Mouse (Mus musculus): ENCODE measurements around the gene Gm20903. TPM values are rescaled to one million over a fixed set of nuclear protein-coding genes. Genes with fewer than 3 reads are reported as not detected.
"Not testable (repeated sequence)": the region's sequence is repeated elsewhere in the genome, so short reads cannot be mapped to it uniquely, and the experiment has no call there.

Gene Gm20903
- not detected in 2 replicates for polyA plus RNA-seq (2014; fragmentation: Nextera tagmentation; extraction: Ambion mirVana)

- H3K9me3 ChIP-seq (replicated peaks; ENCODE audit: control insufficient read depth, low read length); ATAC-seq (replicated peaks; ENCODE audit: insufficient number of reproducible peaks, low FRiP score, low TSS enrichment, low read depth); DNase-seq (ENCODE audit: low spot score); H3K4me2 ChIP-seq (ENCODE audit: low read depth, low read length); H3K36me3 ChIP-seq (replicated peaks; ENCODE audit: control insufficient read depth, insufficient read depth, low read depth, low read length); H3K4me3 ChIP-seq (ENCODE audit: low read depth, low read length); H3K27ac ChIP-seq (replicated peaks; ENCODE audit: low read depth, low read length); H3K27me3 ChIP-seq (ENCODE audit: control insufficient read depth, insufficient read depth, low read length); H3K4me1 ChIP-seq (ENCODE audit: control insufficient read depth, insufficient read depth, low read length); H3K9ac ChIP-seq (replicated peaks; ENCODE audit: low read length): not testable (repeated sequence)
- WGBS = no CpG with 5 or more reads among the region's 6 CpGs
These were observed at the start of gene Gm20903 for GRCm38 (mm10) chrY:73669015-73669414. Gene Gm20903 (plus strand): TSS chrY:73669315.
